Mouse (Mus musculus): ENCODE results near the gene Anp32a. TPM values are rescaled to one million over a fixed set of nuclear protein-coding genes. Genes with fewer than 3 reads are reported as not detected.

The Anp32a gene
- total RNA-seq, 2 experiments from 2014 or later: 278 to 279 TPM

DNA sequence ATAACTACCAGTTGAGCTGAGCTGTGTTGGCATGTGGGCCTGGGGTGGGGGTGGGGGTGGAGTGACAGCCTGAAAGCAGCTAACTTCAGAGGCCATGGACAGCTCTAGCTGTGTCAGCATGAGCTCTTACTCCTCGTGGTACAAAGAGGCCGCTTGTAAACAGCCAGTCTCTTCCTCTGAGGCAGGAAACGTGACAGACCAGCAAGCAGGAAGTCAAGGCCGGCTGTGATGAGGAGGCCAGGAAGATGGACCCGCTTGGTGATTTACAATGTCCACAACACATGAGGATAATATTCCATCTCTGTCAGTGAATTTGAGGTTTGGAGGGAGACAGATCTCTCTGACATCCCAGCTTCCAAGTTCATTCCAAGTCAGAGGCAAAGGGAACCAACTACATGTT, 84.2 kb downstream of the Anp32a start:
- DNase-seq (ENCODE audit: extremely low spot score in 1 of 2, low spot score in 2 of 2): no peak
- no peak overlapping the region for H3K4me3 ChIP-seq
- intact Hi-C loops (cut with DNase I): no loop called here
- no peak for TF ChIP-seq CTCF (IDR thresholded peaks at IDR 0.05)
- H3K27ac ChIP-seq: peak overlapping the region; percentile 15; the same call in 1 of the 2 replicates

DNA sequence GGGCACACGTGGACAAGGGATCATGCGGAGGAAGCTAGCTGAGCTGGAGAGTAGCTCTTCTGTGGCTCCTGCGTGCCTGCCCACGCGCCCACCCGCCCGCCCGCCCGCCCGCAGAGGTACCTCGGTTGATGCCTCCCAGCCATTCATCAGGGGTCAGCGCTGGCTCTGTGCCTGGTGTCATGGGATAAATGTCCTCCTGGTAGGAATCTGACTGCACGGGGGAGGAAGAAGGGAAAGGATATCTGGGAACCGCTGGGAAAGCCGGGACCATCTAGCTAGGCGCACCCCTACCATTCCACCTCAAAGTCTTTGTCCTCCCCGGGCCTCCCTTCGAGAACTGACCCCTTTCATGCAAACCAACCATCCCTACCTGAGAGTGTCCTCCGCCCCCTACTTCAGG, 84.9 kb downstream of the Anp32a start:
- Histone ChIP-seq H3K27ac (peak overlapping the region; percentile 15; the same call in 1 of the 2 replicates), H3K4me3 (no peak overlapping the region)
- no peak for DNase-seq (ENCODE audit: extremely low spot score in 1 of 2, low spot score in 2 of 2)
- intact Hi-C loops (cut with DNase I): no loop called here
- no peak for TF ChIP-seq CTCF (IDR thresholded peaks at IDR 0.05)

DNA sequence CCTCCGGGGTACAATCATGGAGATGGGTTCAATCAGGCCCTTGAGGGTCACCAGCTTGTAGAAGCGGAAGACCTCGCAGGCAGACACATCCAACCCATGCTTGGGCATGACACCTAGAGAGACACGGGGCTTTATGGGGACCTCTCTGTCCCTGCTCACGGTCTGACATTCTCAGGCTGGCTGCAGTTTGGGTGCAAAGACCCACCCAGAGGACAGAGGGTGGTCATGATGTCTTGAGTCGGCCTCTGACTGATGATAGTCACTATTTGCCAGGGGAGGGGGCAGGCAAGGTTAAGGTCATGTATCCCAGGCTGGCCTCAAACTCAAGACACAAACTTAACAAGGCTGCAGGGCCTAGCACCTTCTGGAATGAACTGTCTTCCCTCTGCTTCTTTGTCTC, 85.4 kb downstream of the Anp32a start:
- no peak overlapping the region for H3K4me3 ChIP-seq
- no peak overlapping the region for H3K27ac ChIP-seq
- TF ChIP-seq CTCF (IDR thresholded peaks at IDR 0.05): no peak
- no peak for DNase-seq (ENCODE audit: extremely low spot score in 1 of 2, low spot score in 2 of 2)
- intact Hi-C loops (cut with DNase I): no loop called here

DNA sequence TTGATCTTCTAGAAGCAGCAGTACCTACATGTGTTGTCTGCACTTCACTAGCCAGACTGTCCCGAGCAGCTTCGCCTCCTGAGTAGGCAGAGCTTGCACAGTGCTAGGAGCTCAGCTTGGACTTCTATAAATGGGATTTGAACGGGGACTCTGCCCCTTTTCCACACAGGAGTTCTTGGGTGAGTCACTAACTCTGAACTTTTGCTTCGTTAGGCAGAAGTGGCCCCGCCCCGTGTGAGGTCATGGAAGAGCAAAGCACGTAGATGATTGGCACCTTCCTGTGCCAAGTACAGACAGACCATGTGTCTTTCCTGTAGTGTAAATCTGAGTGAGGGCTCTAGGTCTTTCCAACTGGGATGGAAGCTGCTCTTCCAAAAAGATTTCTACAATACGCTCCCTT, 85.9 kb downstream of the Anp32a start:
- intact Hi-C loops (cut with DNase I): no loop called here
- TF ChIP-seq CTCF (IDR thresholded peaks at IDR 0.05): no peak
- Histone ChIP-seq H3K27ac (no peak overlapping the region), H3K4me3 (no peak overlapping the region)
- DNase-seq (ENCODE audit: extremely low spot score in 1 of 2, low spot score in 2 of 2): no peak

Other genes with a start within 250 kb of the Anp32a start
- gene Glce, start 218.6 kb upstream of the Anp32a start, total RNA-seq (2021): 10 to 100 TPM; 31.5 to 33.9 TPM
- gene Spesp1, start 59.1 kb upstream of the Anp32a start, total RNA-seq (2021): under 1 TPM in 1 of 2 experiments, not detected in 1; 0.14 TPM
- gene Coro2b, start 195.8 kb downstream of the Anp32a start, total RNA-seq (2021): 100 to 1,000 TPM; 178 to 185 TPM